Comparison of ENCODE assay signal across 8 mouse cellular contexts in genomic region chr4:142098303-142098702, GRCm38 (mm10). TPM values are rescaled to one million over a fixed set of nuclear protein-coding genes. Genes with fewer than 3 reads are reported as not detected.
A peak's percentile ranks its signal among the peaks of the same experiment; 100 is the strongest.
DNase-seq lines count a peak whose midpoint lies in the region; ATAC-seq lines count a peak whose summit lies in the region.

No protein-coding gene starts in this region.

- DNase-seq in ZHBTc4 (ENCODE audit: low read depth, low spot score) = peak; percentile 87
- peak; percentile 91 to 94 for DNase-seq in cerebellum, postnatal 10 days
- peak; percentile 60 to 90 for DNase-seq in frontal cortex, adult 2 months (ENCODE audit: extremely low spot score in 1 of 2, low spot score in 1 of 2)
- peak; percentile 90 for DNase-seq in heart, postnatal 4 days
- peak; percentile 82 to 85 for DNase-seq in layer of hippocampus, postnatal 10 days (ENCODE audit: low spot score in 2 of 2)
- peak; percentile 79 for DNase-seq in retina, postnatal 1 day
- DNase-seq in urinary bladder, adult 2 months (ENCODE audit: low spot score) = peak; percentile 56

- H3K4me3 ChIP-seq in lung, embryonic 16.5 days (ENCODE audit: low read length) = 0 out of 2 replicates have a peak overlapping the region, but pooled peaks have one; percentile 18

- ATAC-seq in lung, embryonic 16.5 days (ENCODE audit: low read depth) = peak; percentile 63

- H3K9ac ChIP-seq in lung, embryonic 16.5 days (ENCODE audit: low read length) = 0 out of 2 replicates have a peak overlapping the region, but pooled peaks have one; percentile 8

- H3K9me3 ChIP-seq in lung, embryonic 16.5 days (ENCODE audit: control insufficient read depth, low read length) = no peaks in the 10 kb centered on the region

- peak overlapping the region; percentile 80; the same call in 1 of the 2 replicates for H3K27ac ChIP-seq in lung, embryonic 16.5 days (ENCODE audit: low read length)

- peaks cover 25% of the 10 kb centered on the region for H3K4me1 ChIP-seq in lung, embryonic 16.5 days (replicated peaks; ENCODE audit: control insufficient read depth, insufficient read depth, low read length)

- H3K27me3 ChIP-seq in lung, embryonic 16.5 days (ENCODE audit: control insufficient read depth, insufficient read depth, low read depth, low read length) = no peaks in the 10 kb centered on the region

- 7% methylated on average over 8 of the region's 8 CpGs for WGBS in lung, embryonic 16.5 days

- no peaks in the 10 kb centered on the region for H3K36me3 ChIP-seq in lung, embryonic 16.5 days (ENCODE audit: control insufficient read depth, insufficient read depth, low read length)

- H3K4me2 ChIP-seq in lung, embryonic 16.5 days (ENCODE audit: low read depth, low read length) = peak overlapping the region; percentile 51

RNA-seq across cellular contexts. Expression of gene Tmem51, which starts 14.2 kb away (rescaled TPM):
- polyA plus RNA-seq in frontal cortex, adult 2 months (2012; rRNA removed) = 6.7 and 9.5 TPM in 2 replicates
- 10 to 100 TPM; 34.2 to 40.5 TPM for total RNA-seq in heart, postnatal 4 days (2021)
- total RNA-seq in layer of hippocampus, postnatal 10 days (2021) = 1 to 10 TPM; 7.7 TPM
- 25.7 and 26.0 TPM in 2 replicates for polyA plus RNA-seq in lung, embryonic 16.5 days (2015; fragmentation: Nextera tagmentation; extraction: Ambion mirVana)
- 39.8 and 44.9 TPM in 2 replicates for polyA plus RNA-seq in urinary bladder, adult 2 months (2012; rRNA removed)

Comparison
In these comparisons a context has a peak if more than half of its experiments do, and no peak if none do; other contexts are left out.
1. Peak in every context shown above with its lines: DNase-seq, ATAC-seq, H3K4me3 ChIP-seq and H3K27ac ChIP-seq.